Mouse (Mus musculus): ENCODE measurements around the gene Pde12. TPM values are rescaled to one million over a fixed set of nuclear protein-coding genes. Genes with fewer than 3 reads are reported as not detected.

Gene Pde12
- polyA plus RNA-seq, 1 experiment from 2014 or later, result 10.1 TPM

GRCm38 (mm10) chr14:26639961-26640360 lies 29.7 kb downstream of the Pde12 start:
- H3K27ac ChIP-seq (replicated peaks), result no peak overlapping the region
- 32% methylated on average over 2 of the region's 2 CpGs for WGBS
- no peaks in the 10 kb centered on the region for H3K27me3 ChIP-seq
- no peaks in the 10 kb centered on the region; the same call in 1 of the 2 replicates for H3K36me3 ChIP-seq
- 0 out of 2 replicates have a peak overlapping the region, but pooled peaks have one; percentile 93 for H3K9ac ChIP-seq
- H3K4me1 ChIP-seq, result peaks cover 12% of the 10 kb centered on the region; the same call in 1 of the 2 replicates
- no peak for ATAC-seq (ENCODE audit: insufficient number of reproducible peaks, low FRiP score, low TSS enrichment, low read depth)
- no peaks in the 10 kb centered on the region for H3K9me3 ChIP-seq (replicated peaks)
- H3K4me3 ChIP-seq (replicated peaks), result peak overlapping the region; percentile 87
- H3K4me2 ChIP-seq (replicated peaks), result peak overlapping the region; percentile 59

- Histone ChIP-seq H3K27ac (replicated peaks) (peak overlapping the region; percentile 96), H3K9ac (peak overlapping the region; percentile 93), H3K9me3 (replicated peaks) (no peaks in the 10 kb centered on the region), H3K4me3 (replicated peaks) (peak overlapping the region; percentile 87), H3K27me3 (no peaks in the 10 kb centered on the region), H3K36me3 (no peaks in the 10 kb centered on the region; the same call in 1 of the 2 replicates), H3K4me2 (replicated peaks) (peak overlapping the region; percentile 59), H3K4me1 (peaks cover 12% of the 10 kb centered on the region; the same call in 1 of the 2 replicates)
- 4% methylated on average over 11 of the region's 11 CpGs for WGBS
- no peak for ATAC-seq (ENCODE audit: insufficient number of reproducible peaks, low FRiP score, low TSS enrichment, low read depth)
Observed at GRCm38 (mm10) chr14:26639251-26639650, 30.4 kb downstream of the Pde12 start.

DNA sequence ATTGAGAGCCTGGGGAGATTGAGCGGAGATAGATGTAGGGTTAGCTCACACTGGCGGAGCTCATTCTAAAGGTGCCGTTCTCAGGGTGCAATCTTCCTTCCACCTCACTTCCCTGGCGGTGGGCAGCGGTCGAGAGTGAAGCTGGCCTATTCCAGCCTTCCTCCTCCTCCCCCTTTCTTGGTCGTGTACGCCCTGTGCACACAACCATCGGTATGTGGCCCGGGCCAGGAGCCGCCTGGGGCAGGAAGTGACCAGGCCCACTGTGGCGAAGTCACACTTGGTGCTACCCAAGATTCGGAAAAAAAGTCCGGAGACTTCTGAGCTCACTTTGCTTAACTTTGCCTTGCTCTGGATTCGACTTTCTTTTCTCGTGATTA lies 31.0 kb downstream of the Pde12 start:
- peak; percentile 17; the same call in 1 of the 2 replicates for ATAC-seq (ENCODE audit: insufficient number of reproducible peaks, low FRiP score, low TSS enrichment, low read depth)
- Histone ChIP-seq H3K27me3 (no peaks in the 10 kb centered on the region), H3K4me3 (replicated peaks) (peak overlapping the region; percentile 87), H3K4me2 (replicated peaks) (peak overlapping the region; percentile 59), H3K9ac (peak overlapping the region; percentile 93), H3K4me1 (peaks cover 12% of the 10 kb centered on the region; the same call in 1 of the 2 replicates), H3K36me3 (no peaks in the 10 kb centered on the region; the same call in 1 of the 2 replicates), H3K9me3 (replicated peaks) (no peaks in the 10 kb centered on the region), H3K27ac (replicated peaks) (peak overlapping the region; percentile 96)
- under 1% methylated on average over 16 of the region's 16 CpGs for WGBS

DNA sequence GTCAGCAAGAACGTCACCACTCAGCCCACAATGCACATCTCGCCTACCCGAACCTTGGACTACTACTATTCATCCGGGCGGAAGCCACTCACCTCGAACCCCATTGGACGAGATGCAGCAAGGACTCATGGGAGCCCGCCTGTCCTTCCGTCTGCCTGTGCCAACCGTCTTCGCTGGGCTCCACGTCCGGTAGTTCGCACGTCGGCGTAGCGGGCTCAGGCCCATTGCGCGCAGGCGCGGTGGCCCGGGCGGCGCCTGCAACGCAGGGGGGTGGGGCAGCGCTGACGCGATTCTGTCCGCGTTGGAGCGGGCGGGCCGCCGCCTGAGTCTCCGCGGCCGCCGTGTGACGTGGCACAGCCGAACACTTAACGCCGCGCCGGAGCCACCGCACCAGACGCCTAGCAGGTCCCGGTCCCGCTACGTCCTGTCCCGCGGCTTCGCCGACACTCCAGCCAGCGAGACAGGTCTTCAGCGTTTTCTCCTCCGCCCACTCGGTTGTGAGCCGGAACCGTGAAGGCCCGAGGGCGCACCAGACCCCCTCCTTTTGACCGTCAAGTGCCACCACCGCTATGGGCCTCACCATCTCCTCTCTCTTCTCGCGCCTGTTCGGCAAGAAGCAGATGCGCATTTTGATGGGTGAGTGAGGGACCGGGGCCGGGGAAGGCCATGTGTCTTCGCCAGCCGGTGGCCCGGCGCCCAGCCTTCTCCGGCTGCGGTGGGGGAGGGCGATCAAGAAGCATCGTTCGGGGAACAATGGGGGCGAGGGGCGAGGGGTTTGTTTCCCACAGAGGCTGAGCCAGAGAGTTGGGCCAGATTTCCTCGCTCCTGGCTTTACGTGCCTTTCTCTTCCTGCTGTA lies 31.6 kb downstream of the Pde12 start, which contains the start of gene Arf4:
TSS of gene Arf4 (plus strand) at position 224 of the 857 bp plus-strand sequence.
- no peaks in the 10 kb centered on the region for H3K9me3 ChIP-seq (replicated peaks)
- peaks cover 12% of the 10 kb centered on the region; the same call in 1 of the 2 replicates for H3K4me1 ChIP-seq
- peak within 1 kb of the TSS; percentile 87 for H3K4me3 ChIP-seq (replicated peaks)

DNA sequence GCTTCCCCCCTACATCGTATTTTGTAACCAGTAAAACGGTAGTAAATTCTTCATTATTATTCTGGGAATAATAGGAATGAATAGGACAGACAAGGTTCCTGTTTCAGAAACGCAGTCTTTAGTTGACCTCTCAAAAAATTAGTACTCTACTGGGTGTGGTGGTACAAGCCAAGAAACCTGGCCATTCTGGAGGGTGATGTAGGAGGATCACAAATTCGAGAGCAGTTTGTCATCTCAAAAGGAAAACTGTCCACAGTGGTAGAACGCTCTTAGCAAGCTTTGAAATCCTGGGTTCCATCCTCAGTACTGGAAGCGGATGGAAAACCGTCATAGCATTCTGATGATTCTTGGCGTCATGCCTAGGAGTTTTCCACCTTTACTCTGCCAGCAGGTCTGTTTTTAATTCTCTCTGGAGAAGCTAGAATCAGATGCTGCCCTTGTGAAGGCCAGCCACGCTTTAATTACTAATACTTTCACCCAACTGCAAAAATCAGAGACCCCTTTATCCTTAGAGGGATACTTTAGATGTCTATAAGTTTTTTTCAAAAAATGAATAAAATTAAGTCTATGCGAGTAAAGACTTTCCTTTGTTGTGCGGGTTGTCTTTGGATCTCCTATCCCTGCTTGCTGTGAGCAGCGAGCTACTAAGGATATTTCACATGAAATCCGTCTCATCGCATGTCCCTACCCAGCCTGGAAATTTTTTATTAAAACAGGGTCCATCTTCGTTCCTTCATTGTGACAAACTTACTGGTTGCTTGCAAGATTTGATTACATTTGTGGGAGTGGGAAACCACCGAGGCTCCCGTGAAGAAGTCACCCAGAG lies 32.4 kb downstream of the Pde12 start:
- peaks cover 12% of the 10 kb centered on the region; the same call in 1 of the 2 replicates for H3K4me1 ChIP-seq
- WGBS, result 18% methylated on average over 17 of the region's 17 CpGs

More for the DNA sequence above, 31.6 kb downstream of the Pde12 start, which contains the start of gene Arf4:
- Histone ChIP-seq H3K27ac (replicated peaks) (peak within 1 kb of the TSS; percentile 96), H3K27me3 (no peaks in the 10 kb centered on the region), H3K4me2 (replicated peaks) (peak within 1 kb of the TSS; percentile 59), H3K36me3 (no peaks in the 10 kb centered on the region; the same call in 1 of the 2 replicates), H3K9ac (peak within 1 kb of the TSS; percentile 93)
- WGBS, result under 1% methylated on average over 83 of the region's 83 CpGs
- peak; percentile 99 for ATAC-seq (ENCODE audit: insufficient number of reproducible peaks, low FRiP score, low TSS enrichment, low read depth)

DNA sequence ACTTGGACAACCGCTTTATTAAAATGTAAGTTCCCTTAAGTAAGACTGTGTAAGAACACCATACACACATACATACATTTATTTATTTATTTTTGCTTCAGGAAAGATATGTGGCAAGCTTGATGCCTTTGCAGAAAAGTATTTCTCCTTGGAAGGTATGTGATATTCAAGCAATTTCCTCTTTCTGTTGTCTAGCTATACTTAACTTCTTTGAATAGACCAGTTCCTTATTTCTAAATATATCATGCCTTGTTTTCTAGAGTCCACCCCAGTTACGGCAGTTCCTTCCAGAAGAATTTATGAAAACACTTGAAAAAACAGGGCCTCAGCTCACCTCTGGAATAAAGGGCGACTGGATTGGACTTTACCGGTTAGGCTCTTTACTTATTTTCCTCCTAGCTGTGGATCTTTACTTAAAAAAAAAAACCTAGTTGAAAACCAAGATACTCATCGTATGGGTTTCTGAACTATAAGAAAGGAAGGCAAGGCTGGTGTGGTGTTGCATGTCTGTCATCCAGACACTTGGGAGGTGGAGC lies 43.0 kb downstream of the Pde12 start:
- Histone ChIP-seq H3K4me1 (no peaks in the 10 kb centered on the region), H3K9ac (no peak overlapping the region), H3K27ac (replicated peaks) (no peak overlapping the region), H3K4me2 (replicated peaks) (no peak overlapping the region), H3K36me3 (peaks cover 66% of the 10 kb centered on the region), H3K27me3 (no peaks in the 10 kb centered on the region), H3K9me3 (replicated peaks) (no peaks in the 10 kb centered on the region), H3K4me3 (replicated peaks) (no peak overlapping the region)
- no peak for ATAC-seq (ENCODE audit: insufficient number of reproducible peaks, low FRiP score, low TSS enrichment, low read depth)
- 83% methylated on average over 5 of the region's 5 CpGs for WGBS

More for the DNA sequence above, 32.4 kb downstream of the Pde12 start:
- no peak; the same call in 1 of the 2 replicates for ATAC-seq (ENCODE audit: insufficient number of reproducible peaks, low FRiP score, low TSS enrichment, low read depth)
- peak overlapping the region; percentile 59 for H3K4me2 ChIP-seq (replicated peaks)
- peak overlapping the region; percentile 31 for H3K9ac ChIP-seq
- H3K27me3 ChIP-seq, result no peaks in the 10 kb centered on the region
- no peaks in the 10 kb centered on the region for H3K9me3 ChIP-seq (replicated peaks)
- peak overlapping the region; percentile 96 for H3K27ac ChIP-seq (replicated peaks)
- peaks cover 2% of the 10 kb centered on the region; the same call in 1 of the 2 replicates for H3K36me3 ChIP-seq
- H3K4me3 ChIP-seq (replicated peaks), result peak overlapping the region; percentile 87

GRCm38 (mm10) chr14:26625301-26625700 lies 44.4 kb downstream of the Pde12 start:
- ATAC-seq (ENCODE audit: insufficient number of reproducible peaks, low FRiP score, low TSS enrichment, low read depth), result no peak
- Histone ChIP-seq H3K27me3 (no peaks in the 10 kb centered on the region), H3K4me1 (no peaks in the 10 kb centered on the region), H3K36me3 (peaks cover 72% of the 10 kb centered on the region), H3K4me2 (replicated peaks) (no peak overlapping the region), H3K9me3 (replicated peaks) (no peaks in the 10 kb centered on the region), H3K4me3 (replicated peaks) (no peak overlapping the region), H3K27ac (replicated peaks) (no peak overlapping the region), H3K9ac (no peak overlapping the region)
- 86% methylated on average over 4 of the region's 4 CpGs for WGBS

- peaks cover 46% of the 10 kb centered on the region for H3K36me3 ChIP-seq
Observed at GRCm38 (mm10) chr14:26610689-26611088, 59.0 kb downstream of the Pde12 start.

More at GRCm38 (mm10) chr14:26610689-26611088, 59.0 kb downstream of the Pde12 start:
- Histone ChIP-seq H3K4me3 (replicated peaks) (no peak overlapping the region), H3K27me3 (no peaks in the 10 kb centered on the region), H3K4me2 (replicated peaks) (no peak overlapping the region), H3K4me1 (no peaks in the 10 kb centered on the region), H3K9ac (no peak overlapping the region), H3K27ac (replicated peaks) (no peak overlapping the region), H3K9me3 (replicated peaks) (no peaks in the 10 kb centered on the region)
- WGBS, result 86% methylated on average over 4 of the region's 4 CpGs
- no peak for ATAC-seq (ENCODE audit: insufficient number of reproducible peaks, low FRiP score, low TSS enrichment, low read depth)
